Mouse (Mus musculus) common myeloid progenitor, adult 5-6 weeks (primary cell): ENCODE measurements around the gene Tti1. TPM values are rescaled to one million over a fixed set of nuclear protein-coding genes. Genes with fewer than 3 reads are reported as not detected.

Experiments
- ATAC-seq: replicated peaks from 2 replicates; pipeline ENCODE4 v1.8.0; 2016; ENCODE audit warnings: low read depth, mild to moderate bottlenecking, moderate TSS enrichment, inconsistent platforms; ENCODE audit not compliant: poor library complexity, severe bottlenecking
- total RNA-seq: library from RNA; stranded (forward); fragments of 200-1000, 187-1606 nt; gene quantifications from 2 replicates; pipeline ENCODE4 v1.2.3, GENCODE M21; 2017

Tti1 gene
- total RNA-seq, 1 experiment from 2014 or later = 32.5 TPM

DNA sequence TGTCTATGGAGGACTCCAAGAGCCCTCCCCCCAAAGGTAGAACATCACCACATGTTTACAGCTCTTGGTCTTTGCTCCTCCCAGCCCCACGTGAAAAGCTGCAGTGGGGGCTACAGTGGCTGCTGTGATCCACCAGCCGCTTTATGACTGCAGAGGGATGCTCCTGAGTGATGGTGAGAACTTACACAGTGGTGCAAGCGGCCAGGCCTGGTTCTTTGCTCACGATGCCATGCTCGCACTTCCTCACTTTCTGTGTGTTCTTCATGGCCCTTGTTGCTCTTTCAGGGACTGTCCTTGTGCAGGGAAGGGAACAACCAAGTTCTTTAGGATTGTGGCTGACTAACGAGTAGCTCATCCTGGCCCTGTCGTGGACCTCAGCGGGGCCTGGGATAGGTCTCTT, 15.3 kb upstream of the Tti1 start:
- ATAC-seq = no peak

DNA sequence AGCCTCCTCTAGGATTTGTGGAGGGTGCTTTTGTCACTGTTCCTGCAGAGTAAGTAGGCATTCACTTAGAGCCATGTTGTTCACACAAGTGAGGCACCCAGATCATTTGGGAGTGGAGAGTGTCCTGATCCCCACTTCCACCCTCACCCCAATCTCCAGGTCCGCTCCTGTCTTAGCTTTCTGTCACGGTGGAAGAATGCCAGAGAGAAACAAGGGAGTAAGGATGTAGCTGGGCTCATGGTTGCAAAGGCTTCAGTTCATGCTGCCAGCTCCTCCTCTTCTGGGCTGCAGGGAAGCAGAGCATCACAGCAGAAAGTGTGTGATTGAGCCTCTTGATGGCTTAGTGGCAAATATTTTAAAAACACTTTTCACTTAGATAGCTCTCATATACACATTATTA, 12.2 kb upstream of the Tti1 start:
- ATAC-seq = no peak

DNA sequence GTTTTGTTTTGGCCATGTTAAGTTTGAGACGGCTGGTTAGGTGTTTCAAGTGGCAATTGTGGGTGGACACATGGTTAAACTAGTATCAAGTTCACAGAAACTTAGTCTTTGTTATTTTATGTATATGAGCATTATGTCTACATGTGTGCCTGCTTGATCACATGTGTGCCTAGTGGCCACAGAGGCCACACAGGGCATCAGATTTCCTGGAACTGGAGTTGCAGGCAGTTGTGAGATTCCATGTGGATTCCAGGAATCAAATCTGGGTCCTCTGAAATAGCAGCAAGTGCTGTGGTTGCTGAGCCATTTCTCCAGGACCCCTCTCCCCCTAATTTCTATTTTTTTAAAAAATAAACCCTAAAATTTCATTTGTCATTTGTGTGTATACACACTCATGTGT, 11.4 kb upstream of the Tti1 start:
- ATAC-seq = no peak

- no peak for ATAC-seq
Observed at GRCm38 (mm10) chr2:158037571-158037970, 9.3 kb upstream of the Tti1 start.

GRCm38 (mm10) chr2:158036953-158037352, 8.7 kb upstream of the Tti1 start:
- peak; percentile 56; the same call in 1 of the 2 replicates for ATAC-seq

- ATAC-seq = no peak
Observed at GRCm38 (mm10) chr2:158036408-158036807, 8.2 kb upstream of the Tti1 start.

- ATAC-seq = no peak
Observed at GRCm38 (mm10) chr2:158035813-158036212, 7.6 kb upstream of the Tti1 start.

- no peak for ATAC-seq
Observed at GRCm38 (mm10) chr2:158030007-158030406, 1.8 kb upstream of the Tti1 start.

DNA sequence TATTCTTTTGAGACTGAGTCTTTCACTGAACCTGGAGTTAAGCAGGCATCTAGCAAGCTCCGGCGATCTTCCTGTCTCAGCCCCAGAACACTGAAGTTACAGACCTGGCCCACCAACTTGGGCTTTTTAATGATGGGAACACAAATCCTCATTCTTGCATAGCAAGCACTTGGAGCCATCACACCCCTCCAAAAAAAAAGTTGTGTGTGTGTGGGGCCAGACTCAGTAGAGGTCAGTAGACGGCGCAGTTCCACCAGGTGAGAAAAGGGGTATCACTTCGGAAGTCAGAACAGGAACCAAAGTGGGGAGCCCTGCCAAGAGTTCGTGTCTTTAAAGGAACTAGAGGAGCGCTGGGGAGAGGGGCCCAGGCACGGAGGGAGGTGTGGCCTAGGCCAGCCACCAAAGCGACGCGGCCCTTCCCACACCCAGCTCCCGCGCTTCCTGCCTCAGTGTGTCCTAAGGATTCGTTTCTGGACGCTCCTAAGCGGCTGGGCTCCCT, 329 bp downstream of the Tti1 start:
- peak; percentile 77 for ATAC-seq

DNA sequence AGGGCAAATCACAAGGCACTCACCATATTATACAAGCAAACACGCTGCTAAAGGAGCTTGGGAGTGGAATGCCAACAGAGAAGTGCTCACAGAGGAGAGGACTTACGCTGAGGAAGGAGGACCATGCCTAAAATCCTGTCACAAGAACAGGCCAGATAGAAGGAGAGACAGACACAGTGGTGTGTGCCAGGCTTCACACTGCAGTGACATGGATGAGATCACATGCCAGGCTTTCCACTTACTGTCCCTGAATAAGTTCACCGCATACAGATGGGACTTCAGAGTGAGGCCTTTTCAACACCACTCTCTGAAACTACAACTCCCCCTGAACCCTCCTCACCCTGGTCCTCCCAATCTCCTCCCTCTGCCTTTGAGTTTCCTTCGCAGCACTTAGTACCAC, 10.9 kb downstream of the Tti1 start:
- ATAC-seq = no peak

DNA sequence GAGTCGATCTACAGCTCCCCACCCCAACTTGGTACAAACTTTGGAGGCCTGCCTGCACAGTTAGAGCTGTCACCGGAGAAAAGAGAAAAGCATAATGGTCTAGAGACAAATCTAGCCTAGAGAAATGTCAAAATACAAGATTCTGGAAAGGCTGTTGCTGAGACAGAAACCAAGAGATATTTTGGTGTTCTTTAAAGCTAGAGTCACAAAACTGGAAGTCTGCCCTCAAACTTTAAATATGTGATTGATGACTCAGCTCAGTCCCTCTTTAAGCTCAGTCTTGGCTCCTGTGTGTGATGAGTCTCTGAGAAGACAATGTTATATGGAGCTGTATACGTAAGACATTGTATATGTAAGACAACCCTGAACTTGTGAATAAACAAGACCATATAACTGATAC, 15.6 kb downstream of the Tti1 start:
- ATAC-seq = no peak

- no peak for ATAC-seq
Observed at GRCm38 (mm10) chr2:158009373-158009772, 18.9 kb downstream of the Tti1 start.

- ATAC-seq = no peak
Observed at GRCm38 (mm10) chr2:158005641-158006040, 22.6 kb downstream of the Tti1 start.

DNA sequence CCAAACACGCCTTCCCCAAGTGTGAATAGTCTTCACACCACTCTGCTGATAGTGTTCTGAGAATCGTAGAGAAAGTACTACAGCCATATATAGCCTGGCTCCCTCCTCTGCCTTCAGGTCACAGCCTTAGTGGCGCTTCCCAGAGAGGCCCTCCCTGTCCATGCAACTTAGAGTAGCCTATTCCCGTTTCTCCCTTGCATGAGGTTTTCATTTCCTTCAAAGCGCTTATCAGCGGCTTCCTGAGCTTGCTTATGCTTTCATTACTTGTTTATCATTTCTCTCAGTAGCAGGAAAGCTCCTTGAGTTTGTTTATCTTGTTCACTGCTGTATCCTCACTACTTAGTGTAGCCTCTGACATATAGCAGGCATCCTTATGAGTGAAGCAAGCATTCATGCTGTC, 23.6 kb downstream of the Tti1 start:
- ATAC-seq = no peak

DNA sequence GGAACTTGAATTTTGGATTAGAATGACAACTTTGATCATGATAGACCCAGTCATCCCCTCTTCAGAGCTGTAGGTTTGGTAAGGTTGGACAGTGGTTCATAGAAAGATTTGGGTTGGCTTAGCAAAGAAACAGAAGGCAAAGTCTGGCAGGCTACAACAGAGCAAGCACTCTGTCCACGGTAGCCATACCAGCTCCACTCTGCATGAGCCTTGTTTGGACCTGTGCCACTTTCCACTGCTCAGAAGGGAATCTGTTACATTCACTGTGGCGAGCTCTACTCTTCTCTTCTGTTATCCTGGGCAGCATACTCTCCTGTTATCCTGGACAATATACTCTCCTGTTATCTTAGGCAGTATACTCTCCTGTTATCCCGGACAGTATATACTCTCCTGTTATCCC, 29.4 kb downstream of the Tti1 start:
- ATAC-seq = no peak

GRCm38 (mm10) chr2:157992501-157992900, 35.7 kb downstream of the Tti1 start:
- ATAC-seq = no peak

GRCm38 (mm10) chr2:157991026-157991425, 37.2 kb downstream of the Tti1 start:
- ATAC-seq = peak; percentile 60; the same call in 1 of the 2 replicates

GRCm38 (mm10) chr2:157989946-157990345, 38.3 kb downstream of the Tti1 start:
- ATAC-seq = peak; percentile 39; the same call in 1 of the 2 replicates

DNA sequence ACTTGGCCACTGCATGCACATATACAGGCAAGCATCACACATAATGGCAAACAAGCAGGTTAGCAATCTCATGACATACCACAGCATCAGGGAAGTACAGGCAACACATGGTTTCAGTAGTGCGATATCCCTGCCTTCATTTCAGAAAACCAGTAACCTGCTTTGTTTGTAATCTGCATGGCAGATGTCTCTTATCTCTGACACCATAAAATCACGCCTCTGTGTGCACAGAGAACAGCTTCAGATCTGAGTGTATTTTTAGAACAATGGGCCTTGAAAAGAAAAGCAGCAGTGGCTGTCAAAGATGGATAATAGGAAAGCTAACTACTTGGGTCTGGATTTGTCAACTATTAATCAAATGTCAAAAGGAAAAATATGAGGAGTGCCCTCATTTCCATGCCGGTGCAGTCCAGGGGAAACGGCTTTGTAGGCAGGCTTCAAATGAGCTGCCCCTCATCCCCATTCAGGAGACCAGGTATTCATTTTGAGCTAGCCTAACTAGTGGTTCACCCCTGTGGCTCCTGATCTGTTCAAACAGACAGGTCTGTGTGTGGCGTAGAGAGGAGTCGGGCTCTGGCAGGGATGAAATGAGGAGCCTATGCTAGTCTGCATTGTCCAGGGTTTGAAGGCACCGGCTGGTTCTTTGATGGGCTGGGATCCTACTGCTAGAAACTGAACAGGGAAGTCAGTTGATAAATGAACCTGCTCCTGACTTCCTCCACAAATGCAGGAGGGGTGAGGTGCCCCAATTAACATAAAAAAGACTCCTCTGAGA, 39.6 kb downstream of the Tti1 start:
- no peak for ATAC-seq

DNA sequence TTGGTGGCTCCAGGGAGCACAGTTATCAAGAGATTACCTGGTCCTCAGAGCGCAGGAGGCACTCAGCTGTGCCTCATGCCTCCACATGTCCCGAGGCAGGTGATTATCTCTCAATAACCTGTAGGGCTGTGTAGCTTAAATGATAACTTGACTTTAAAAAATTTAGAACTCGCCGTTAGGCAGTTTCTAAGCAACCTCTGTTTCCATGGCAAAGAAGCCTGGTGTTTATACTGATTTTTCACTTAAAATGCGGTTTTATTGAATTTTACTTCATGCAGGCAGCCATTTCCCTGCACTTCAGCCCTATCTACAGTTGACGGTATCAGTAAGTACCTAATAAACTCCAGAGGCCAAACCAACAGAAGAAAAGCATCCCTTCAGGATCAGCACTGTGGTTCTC, 42.0 kb downstream of the Tti1 start:
- no peak for ATAC-seq

DNA sequence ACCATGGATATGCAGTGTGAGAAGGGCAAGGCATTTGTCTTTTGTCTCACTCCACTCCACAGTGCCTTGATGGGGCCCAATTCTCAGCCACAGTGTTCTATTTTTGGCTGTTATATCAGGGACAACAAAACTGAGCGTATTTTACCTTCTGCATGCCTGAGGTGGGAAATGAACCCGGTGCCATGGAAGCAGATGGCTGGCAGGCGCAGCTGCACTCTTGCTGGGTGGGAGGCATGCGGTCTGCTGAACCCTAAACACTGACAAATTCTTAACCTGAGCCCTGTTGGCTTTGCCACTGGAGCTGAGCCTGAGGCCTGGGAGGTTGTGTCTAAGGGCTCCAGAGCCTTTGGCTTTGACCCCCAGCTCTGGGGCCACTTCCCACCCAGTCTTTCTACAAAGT, 42.6 kb downstream of the Tti1 start:
- ATAC-seq = no peak

DNA sequence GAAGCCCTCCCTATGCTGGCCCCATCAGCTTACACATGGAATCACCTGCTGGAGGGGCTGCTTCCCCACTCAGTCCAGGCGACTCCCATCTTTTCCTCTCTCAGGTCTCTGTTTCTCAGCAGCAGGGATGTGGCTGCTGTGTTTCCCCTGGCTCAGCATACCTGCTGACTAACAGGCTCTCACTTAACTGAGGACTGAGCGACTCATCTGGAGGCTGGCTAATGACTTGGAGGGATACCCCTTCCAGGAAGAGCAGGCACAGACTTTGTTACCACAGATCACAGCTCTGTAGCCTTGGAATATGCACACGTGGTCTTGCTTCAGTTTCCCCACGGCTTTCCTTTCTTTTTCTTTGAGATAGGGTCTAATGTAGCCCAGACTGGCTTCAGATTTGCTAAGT, 45.0 kb downstream of the Tti1 start:
- no peak for ATAC-seq
